Mouse (Mus musculus) neural tube, embryonic 12.5 days (tissue): Measurements from ENCODE around the gene Susd6. TPM values are rescaled to one million over a fixed set of nuclear protein-coding genes. Genes with fewer than 3 reads are reported as not detected.
"Not testable (repeated sequence)": the region's sequence is repeated elsewhere in the genome, so short reads cannot be mapped to it uniquely, and the experiment has no call there.

Source experiments
- ATAC-seq: fragments of 200-750 bp; cut with Nextera tagmentation; 2 replicates; pipeline ENCODE4 v1.8.0; 2017; ENCODE audit warnings: low read depth, mild to moderate bottlenecking, moderate TSS enrichment, moderate library complexity; ENCODE audit not compliant: low FRiP score
- H3K27ac ChIP-seq: fragments of 300-500 bp; sonication (generic); 2 replicates; pipeline ENCODE4 v1.5.1; 2016
- H3K27me3 ChIP-seq: fragments of 300-500 bp; sonication (generic); replicated peaks from 2 replicates; pipeline ENCODE4 v1.6.1; 2016; ENCODE audit warnings: mild to moderate bottlenecking
- H3K36me3 ChIP-seq: fragments of 300-500 bp; sonication (generic); 2 replicates; pipeline ENCODE4 v1.6.1; 2016; ENCODE audit warnings: mild to moderate bottlenecking
- H3K4me1 ChIP-seq: fragments of 300-500 bp; sonication (generic); 2 replicates; pipeline ENCODE4 v1.6.1; 2016
- H3K4me2 ChIP-seq: fragments of 300-500 bp; sonication (generic); replicated peaks from 2 replicates; pipeline ENCODE4 v1.6.1; 2016; ENCODE audit warnings: mild to moderate bottlenecking
- H3K4me3 ChIP-seq: fragments of 300-500 bp; sonication (generic); 2 replicates; pipeline ENCODE4 v1.5.1; 2016
- H3K9ac ChIP-seq: fragments of 300-500 bp; sonication (generic); 2 replicates; pipeline ENCODE4 v1.6.1; 2016; ENCODE audit warnings: mild to moderate bottlenecking
- H3K9me3 ChIP-seq: fragments of 300-500 bp; sonication (generic); 2 replicates; pipeline ENCODE4 v1.6.1; 2016; ENCODE audit warnings: mild to moderate bottlenecking
- WGBS: fragments of 180-500 bp; shearing (Covaris S2); methylation state at CpG from one replicate; pipeline ENCODE4 v1.1.7; 2016; 5-methylcytosine and 5-hydroxymethylcytosine counted together
- polyA plus RNA-seq: library from polyadenylated mRNA; unstranded; fragments of >200 nt; fragmentation: Nextera tagmentation; extraction: Ambion mirVana; gene quantifications from 2 replicates; pipeline ENCODE4 v1.2.1, GENCODE M21; 2016

The Susd6 gene
- polyA plus RNA-seq, 1 experiment from 2014 or later = 19.5 TPM

- no peak overlapping the region for H3K4me3 ChIP-seq
- no peak for ATAC-seq
- H3K9ac ChIP-seq = no peak overlapping the region
- H3K36me3 ChIP-seq = no peaks in the 10 kb centered on the region
- no peaks in the 10 kb centered on the region for H3K9me3 ChIP-seq
- H3K4me1 ChIP-seq = peaks cover 24% of the 10 kb centered on the region
- H3K27ac ChIP-seq = no peak overlapping the region
- no peaks in the 10 kb centered on the region for H3K27me3 ChIP-seq
- H3K4me2 ChIP-seq = no peak overlapping the region
Observed at GRCm38 (mm10) chr12:80817697-80818235, 27.5 kb downstream of the Susd6 start.

GRCm38 (mm10) chr12:80819020-80819419, 28.7 kb downstream of the Susd6 start:
- not testable (repeated sequence) for ATAC-seq, H3K27ac ChIP-seq, H3K9ac ChIP-seq, H3K4me2 ChIP-seq, H3K9me3 ChIP-seq, H3K36me3 ChIP-seq, H3K4me3 ChIP-seq, H3K27me3 ChIP-seq
- 85% methylated on average over 2 of the region's 2 CpGs for WGBS
- peaks cover 24% of the 10 kb centered on the region for H3K4me1 ChIP-seq

GRCm38 (mm10) chr12:80821312-80822007, 31.1 kb downstream of the Susd6 start:
- peaks cover 12% of the 10 kb centered on the region for H3K4me1 ChIP-seq
- 96% methylated on average over 4 of the region's 4 CpGs for WGBS
- H3K9ac ChIP-seq = no peak overlapping the region
- no peak for ATAC-seq
- H3K9me3 ChIP-seq = no peaks in the 10 kb centered on the region
- no peaks in the 10 kb centered on the region for H3K36me3 ChIP-seq
- no peak overlapping the region for H3K4me2 ChIP-seq
- no peak overlapping the region for H3K27ac ChIP-seq
- no peak overlapping the region for H3K4me3 ChIP-seq
- H3K27me3 ChIP-seq = no peaks in the 10 kb centered on the region

- H3K9ac ChIP-seq = no peak overlapping the region
- no peaks in the 10 kb centered on the region for H3K36me3 ChIP-seq
- WGBS = 100% methylated on average over 7 of the region's 7 CpGs
- no peak for ATAC-seq
- H3K4me3 ChIP-seq = no peak overlapping the region
- peaks cover 10% of the 10 kb centered on the region for H3K4me1 ChIP-seq
- no peak overlapping the region for H3K27ac ChIP-seq
- no peaks in the 10 kb centered on the region for H3K27me3 ChIP-seq
- H3K4me2 ChIP-seq = no peak overlapping the region
- H3K9me3 ChIP-seq = no peaks in the 10 kb centered on the region
Observed at GRCm38 (mm10) chr12:80822533-80822932, 32.2 kb downstream of the Susd6 start.

GRCm38 (mm10) chr12:80824202-80824601, 33.9 kb downstream of the Susd6 start:
- ATAC-seq = no peak
- Histone ChIP-seq H3K36me3 (0 out of 2 replicates have a peak, but pooled peaks cover under 1% of the 10 kb centered on the region), H3K9me3 (no peaks in the 10 kb centered on the region), H3K4me1 (peaks cover 10% of the 10 kb centered on the region), H3K4me3 (no peak overlapping the region), H3K27me3 (no peaks in the 10 kb centered on the region), H3K9ac (no peak overlapping the region), H3K27ac (no peak overlapping the region), H3K4me2 (no peak overlapping the region)
- WGBS = 77% methylated on average over 1 of the region's 1 CpGs

GRCm38 (mm10) chr12:80826423-80826822, 36.1 kb downstream of the Susd6 start:
- Histone ChIP-seq H3K4me2 (no peak overlapping the region), H3K4me3 (no peak overlapping the region), H3K4me1 (peaks cover 10% of the 10 kb centered on the region), H3K9ac (no peak overlapping the region), H3K27me3 (no peaks in the 10 kb centered on the region), H3K36me3 (0 out of 2 replicates have a peak, but pooled peaks cover 5% of the 10 kb centered on the region), H3K27ac (no peak overlapping the region), H3K9me3 (no peaks in the 10 kb centered on the region)
- no peak for ATAC-seq
- 40% methylated on average over 1 of the region's 1 CpGs for whole genome bisulfite sequencing

- Histone ChIP-seq H3K4me3 (no peak overlapping the region), H3K36me3 (0 out of 2 replicates have a peak, but pooled peaks cover 5% of the 10 kb centered on the region), H3K9me3 (no peaks in the 10 kb centered on the region), H3K27me3 (no peaks in the 10 kb centered on the region), H3K27ac (no peak overlapping the region), H3K4me2 (no peak overlapping the region), H3K9ac (no peak overlapping the region), H3K4me1 (peaks cover 10% of the 10 kb centered on the region)
- WGBS = 82% methylated on average over 5 of the region's 5 CpGs
- no peak for ATAC-seq
Observed at GRCm38 (mm10) chr12:80827464-80828015, 37.2 kb downstream of the Susd6 start.

GRCm38 (mm10) chr12:80828020-80828419, 37.7 kb downstream of the Susd6 start:
- Histone ChIP-seq H3K27me3 (no peaks in the 10 kb centered on the region), H3K4me2 (no peak overlapping the region), H3K9me3 (no peaks in the 10 kb centered on the region), H3K27ac (no peak overlapping the region), H3K4me1 (peaks cover 10% of the 10 kb centered on the region), H3K36me3 (0 out of 2 replicates have a peak, but pooled peaks cover 5% of the 10 kb centered on the region), H3K4me3 (no peak overlapping the region), H3K9ac (no peak overlapping the region)
- 87% methylated on average over 5 of the region's 5 CpGs for WGBS
- ATAC-seq = no peak

- WGBS = 98% methylated on average over 2 of the region's 2 CpGs
- ATAC-seq = no peak
- peaks cover 14% of the 10 kb centered on the region for H3K4me1 ChIP-seq
- H3K27ac ChIP-seq = no peak overlapping the region
- no peak overlapping the region for H3K4me2 ChIP-seq
- no peak overlapping the region for H3K9ac ChIP-seq
- H3K36me3 ChIP-seq = 0 out of 2 replicates have a peak, but pooled peaks cover 5% of the 10 kb centered on the region
- H3K27me3 ChIP-seq = no peaks in the 10 kb centered on the region
- no peaks in the 10 kb centered on the region for H3K9me3 ChIP-seq
- H3K4me3 ChIP-seq = no peak overlapping the region
Observed at GRCm38 (mm10) chr12:80828951-80829350, 38.6 kb downstream of the Susd6 start.

GRCm38 (mm10) chr12:80830211-80830610, 39.9 kb downstream of the Susd6 start:
- Histone ChIP-seq H3K4me2 (no peak overlapping the region), H3K36me3 (0 out of 2 replicates have a peak, but pooled peaks cover 5% of the 10 kb centered on the region), H3K4me3 (no peak overlapping the region), H3K27ac (no peak overlapping the region), H3K9ac (no peak overlapping the region), H3K27me3 (no peaks in the 10 kb centered on the region), H3K4me1 (peaks cover 14% of the 10 kb centered on the region), H3K9me3 (no peaks in the 10 kb centered on the region)
- no peak for ATAC-seq
- 87% methylated on average over 2 of the region's 2 CpGs for WGBS

- H3K9me3 ChIP-seq = no peaks in the 10 kb centered on the region
- WGBS = 90% methylated on average over 2 of the region's 2 CpGs
- no peak overlapping the region for H3K4me3 ChIP-seq
- ATAC-seq = no peak
- H3K9ac ChIP-seq = no peak overlapping the region
- peaks cover 14% of the 10 kb centered on the region for H3K4me1 ChIP-seq
- no peaks in the 10 kb centered on the region for H3K27me3 ChIP-seq
- no peak overlapping the region for H3K4me2 ChIP-seq
- 0 out of 2 replicates have a peak, but pooled peaks cover 5% of the 10 kb centered on the region for H3K36me3 ChIP-seq
- no peak overlapping the region for H3K27ac ChIP-seq
Observed at GRCm38 (mm10) chr12:80830820-80831219, 40.5 kb downstream of the Susd6 start.

- Histone ChIP-seq H3K9me3 (no peaks in the 10 kb centered on the region), H3K4me1 (peaks cover 10% of the 10 kb centered on the region), H3K27me3 (no peaks in the 10 kb centered on the region), H3K36me3 (0 out of 2 replicates have a peak, but pooled peaks cover 5% of the 10 kb centered on the region), H3K4me2 (no peak overlapping the region), H3K27ac (no peak overlapping the region), H3K9ac (no peak overlapping the region), H3K4me3 (no peak overlapping the region)
- ATAC-seq = no peak
- WGBS = 74% methylated on average over 1 of the region's 1 CpGs
Observed at GRCm38 (mm10) chr12:80832313-80832712, 42.0 kb downstream of the Susd6 start.
